Mouse (Mus musculus) lung, embryonic 15.5 days (tissue): Measurements from ENCODE around the gene Zfp13. TPM values are rescaled to one million over a fixed set of nuclear protein-coding genes. Genes with fewer than 3 reads are reported as not detected.
"Not testable (repeated sequence)": the region's sequence is repeated elsewhere in the genome, so short reads cannot be mapped to it uniquely, and the experiment has no call there.

ENCODE experiments used
- ATAC-seq: fragments of 200-750 bp; cut with Nextera tagmentation; 2 replicates; pipeline ENCODE4 v1.8.0; 2017; ENCODE audit warnings: moderate number of reproducible peaks, borderline replicate concordance; ENCODE audit not compliant: low FRiP score, low TSS enrichment; ENCODE audit errors: extremely low read depth
- H3K27ac ChIP-seq: fragments of 300-500 bp; sonication (generic); 2 replicates; pipeline ENCODE4 v1.5.1; 2015; ENCODE audit warnings: moderate library complexity, mild to moderate bottlenecking, inconsistent platforms
- H3K27me3 ChIP-seq: fragments of 300-500 bp; sonication (generic); 2 replicates; pipeline ENCODE4 v1.6.1; 2015; ENCODE audit warnings: inconsistent platforms
- H3K36me3 ChIP-seq: fragments of 300-500 bp; sonication (generic); 2 replicates; pipeline ENCODE4 v1.6.1; 2015; ENCODE audit warnings: inconsistent platforms
- H3K4me1 ChIP-seq: fragments of 300-500 bp; sonication (generic); 2 replicates; pipeline ENCODE4 v1.6.1; 2015; ENCODE audit warnings: inconsistent platforms
- H3K4me2 ChIP-seq: fragments of 300-500 bp; sonication (generic); 2 replicates; pipeline ENCODE4 v1.6.1; 2015; ENCODE audit warnings: inconsistent platforms, mild to moderate bottlenecking, moderate library complexity
- H3K4me3 ChIP-seq: fragments of 300-500 bp; sonication (generic); 2 replicates; pipeline ENCODE4 v1.5.1; 2015; ENCODE audit warnings: mild to moderate bottlenecking, inconsistent platforms
- H3K9ac ChIP-seq: fragments of 300-500 bp; sonication (generic); 2 replicates; pipeline ENCODE4 v1.6.1; 2015; ENCODE audit warnings: inconsistent platforms
- H3K9me3 ChIP-seq: fragments of 300-500 bp; sonication (generic); 2 replicates; pipeline ENCODE4 v1.6.1; 2016; ENCODE audit warnings: inconsistent platforms
- WGBS: fragments of 180-500 bp; shearing (Covaris S2); methylation state at CpG from one replicate; pipeline ENCODE4 v1.1.7; 2015; 5-methylcytosine and 5-hydroxymethylcytosine counted together
- polyA plus RNA-seq: library from polyadenylated mRNA; unstranded; fragments of >200 nt; fragmentation: Nextera tagmentation; extraction: Ambion mirVana; gene quantifications from 2 replicates; pipeline ENCODE4 v1.2.1, GENCODE M21; 2015

Gene Zfp13
- polyA plus RNA-seq, 1 experiment from 2014 or later = 15.3 TPM

- no peak overlapping the region; the same call in 1 of the 2 replicates for H3K9ac ChIP-seq
These were observed 61.6 kb downstream of the Zfp13 start for GRCm38 (mm10) chr17:23537554-23538255.

GRCm38 (mm10) chr17:23535046-23535788, 64.1 kb downstream of the Zfp13 start:
- not testable (repeated sequence) for H3K27ac ChIP-seq, H3K9ac ChIP-seq, H3K9me3 ChIP-seq, H3K36me3 ChIP-seq, ATAC-seq
- Histone ChIP-seq H3K4me3 (peak overlapping the region; percentile 11; the same call in 1 of the 2 replicates), H3K4me1 (peaks cover 14% of the 10 kb centered on the region), H3K4me2 (peak overlapping the region; percentile 30), H3K27me3 (peaks cover 43% of the 10 kb centered on the region)
- WGBS = 2% methylated on average over 17 of the region's 29 CpGs

More at GRCm38 (mm10) chr17:23537554-23538255, 61.6 kb downstream of the Zfp13 start:
- no peaks in the 10 kb centered on the region for H3K36me3 ChIP-seq
- peaks cover 43% of the 10 kb centered on the region for H3K27me3 ChIP-seq
- WGBS = 3% methylated on average over 27 of the region's 27 CpGs
- peaks cover 26% of the 10 kb centered on the region for H3K4me1 ChIP-seq
- peak overlapping the region; percentile 55 for H3K4me2 ChIP-seq
- no peak overlapping the region for H3K27ac ChIP-seq
- ATAC-seq = no peak
- H3K4me3 ChIP-seq = peak overlapping the region; percentile 36
- no peaks in the 10 kb centered on the region for H3K9me3 ChIP-seq

DNA sequence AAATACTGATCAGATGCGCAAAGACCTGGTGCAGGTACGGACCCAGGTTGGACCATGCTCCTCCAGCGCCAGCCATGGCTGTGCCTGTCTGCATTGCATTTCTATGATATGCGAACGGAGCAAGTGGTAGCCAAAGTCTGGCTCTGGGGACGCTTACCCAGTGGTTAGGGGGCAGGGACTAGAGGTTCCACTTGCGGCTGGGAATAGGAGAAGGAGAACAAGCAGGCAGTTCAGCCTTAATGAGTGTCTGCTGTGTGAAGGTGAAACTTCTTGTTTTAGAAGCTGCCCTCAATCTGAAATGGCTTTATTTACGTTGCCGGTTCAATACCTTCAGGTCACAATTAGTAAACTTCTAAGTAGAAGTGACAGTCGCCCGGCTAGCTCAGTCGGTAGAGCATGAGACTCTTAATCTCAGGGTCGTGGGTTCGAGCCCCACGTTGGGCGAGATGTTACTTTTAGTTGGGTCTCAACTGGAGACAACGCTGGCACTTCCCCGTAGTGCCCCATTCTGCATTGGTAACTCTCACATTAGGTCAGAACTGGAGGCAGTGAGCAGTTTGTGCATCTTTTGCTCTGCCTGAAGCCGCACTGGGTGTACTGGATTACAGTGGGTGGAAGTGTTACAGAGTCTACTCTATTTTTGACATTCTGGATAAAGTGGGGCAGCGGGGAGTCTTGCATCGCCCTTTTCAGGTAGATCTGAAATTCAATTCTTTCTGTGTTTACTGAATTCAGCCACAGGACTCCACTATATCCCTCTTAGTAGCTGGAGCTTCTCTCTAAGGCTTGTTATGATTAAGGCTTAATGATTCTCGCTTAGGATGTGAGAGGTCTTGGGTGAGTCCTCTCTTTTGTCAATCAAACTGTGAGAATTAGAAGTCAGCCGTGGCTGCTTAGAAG, 65.4 kb downstream of the Zfp13 start:
- ATAC-seq, H3K9me3 ChIP-seq: not testable (repeated sequence)

GRCm38 (mm10) chr17:23531408-23531807, 67.9 kb downstream of the Zfp13 start:
- H3K4me3 ChIP-seq, H3K9ac ChIP-seq, H3K9me3 ChIP-seq, H3K27ac ChIP-seq, H3K4me2 ChIP-seq, H3K36me3 ChIP-seq, H3K4me1 ChIP-seq, ATAC-seq: not testable (repeated sequence)
- 27% methylated on average over 1 of the region's 1 CpGs for WGBS
- peaks cover 13% of the 10 kb centered on the region for H3K27me3 ChIP-seq

More for the DNA sequence above, 65.4 kb downstream of the Zfp13 start:
- 4% methylated on average over 11 of the region's 23 CpGs for WGBS
- H3K27me3 ChIP-seq = peaks cover 32% of the 10 kb centered on the region
- H3K4me1 ChIP-seq = peaks cover 13% of the 10 kb centered on the region
- not testable (repeated sequence) for H3K9ac ChIP-seq, H3K27ac ChIP-seq, H3K4me2 ChIP-seq, H3K4me3 ChIP-seq, H3K36me3 ChIP-seq

Other genes with a start within 250 kb of the Zfp13 start
- not detected in 2 replicates for gene Vmn2r116, start 214.9 kb downstream of the Zfp13 start, polyA plus RNA-seq
- not detected in 2 replicates for gene Vmn2r117, start 119.8 kb downstream of the Zfp13 start, polyA plus RNA-seq
- gene Zfp213, start 35.2 kb downstream of the Zfp13 start, polyA plus RNA-seq = 20.9 and 21.5 TPM in 2 replicates
- 0.18 and 0.40 TPM in 2 replicates for gene Zscan10, start 1.4 kb upstream of the Zfp13 start, polyA plus RNA-seq
- 0.41 and 0.53 TPM in 2 replicates for gene Mmp25, start 45.8 kb upstream of the Zfp13 start, polyA plus RNA-seq
- 3.5 and 4.0 TPM in 2 replicates for gene Bicdl2, start 61.0 kb upstream of the Zfp13 start, polyA plus RNA-seq
- 59.5 and 64.5 TPM in 2 replicates for gene Hcfc1r1, start 74.1 kb upstream of the Zfp13 start, polyA plus RNA-seq
- 48.3 and 49.1 TPM in 2 replicates for gene Thoc6, start 74.4 kb upstream of the Zfp13 start, polyA plus RNA-seq
- 26.8 and 28.5 TPM in 2 replicates for gene Tnfrsf12a, start 78.0 kb upstream of the Zfp13 start, polyA plus RNA-seq
- gene Cldn6, start 79.8 kb upstream of the Zfp13 start, polyA plus RNA-seq = 237 and 246 TPM in 2 replicates
- 4.4 and 4.8 TPM in 2 replicates for gene Cldn9, start 84.5 kb upstream of the Zfp13 start, polyA plus RNA-seq
- gene 1520401A03Rik, start 123.3 kb upstream of the Zfp13 start, polyA plus RNA-seq = 0.09 and 0.28 TPM in 2 replicates
- 61.7 and 68.6 TPM in 2 replicates for gene Pkmyt1, start 126.8 kb upstream of the Zfp13 start, polyA plus RNA-seq
- gene Paqr4, start 141.4 kb upstream of the Zfp13 start, polyA plus RNA-seq = 43.9 and 46.7 TPM in 2 replicates
- gene Kremen2, start 146.3 kb upstream of the Zfp13 start, polyA plus RNA-seq = 0.38 and 1.1 TPM in 2 replicates
- gene Flywch1, start 172.1 kb upstream of the Zfp13 start, polyA plus RNA-seq = 70.5 TPM in 2 replicates
- gene Flywch2, start 186.6 kb upstream of the Zfp13 start, polyA plus RNA-seq = 28.4 and 29.1 TPM in 2 replicates
- gene Srrm2, start 191.0 kb upstream of the Zfp13 start, polyA plus RNA-seq = 416 and 431 TPM in 2 replicates
- 927 and 1,006 TPM in 2 replicates for gene Elob, start 229.6 kb upstream of the Zfp13 start, polyA plus RNA-seq
- gene Prss33, start 236.6 kb upstream of the Zfp13 start, polyA plus RNA-seq = 0.12 TPM in 1 of 2 replicates, not detected in the other
- gene Prss32, start 244.4 kb upstream of the Zfp13 start, polyA plus RNA-seq = not detected in 2 replicates
- 1.1 and 1.3 TPM in 2 replicates for gene Prss41, start 244.7 kb upstream of the Zfp13 start, polyA plus RNA-seq